Mouse (Mus musculus) bone marrow macrophage, adult 2 months (primary cell): ENCODE data around the gene 1700011L22Rik. TPM values are rescaled to one million over a fixed set of nuclear protein-coding genes. Genes with fewer than 3 reads are reported as not detected.

Source experiments
- H3K27ac ChIP-seq: 2 replicates; pipeline ENCODE4 v1.5.1; 2012; ENCODE audit warnings: low read depth, low read length; ENCODE audit not compliant: insufficient read depth
- H3K4me1 ChIP-seq: 2 replicates; pipeline ENCODE4 v1.6.1; 2012; ENCODE audit warnings: low read length; ENCODE audit not compliant: control insufficient read depth, insufficient read depth
- H3K4me3 ChIP-seq: 2 replicates; pipeline ENCODE4 v1.5.1; 2012; ENCODE audit warnings: mild to moderate bottlenecking, low read length, moderate library complexity; ENCODE audit not compliant: insufficient read depth
- CTCF ChIP-seq: IDR thresholded peaks from 2 replicates; pipeline ENCODE4 v1.5.1; 2012; ENCODE audit warnings: low read depth, mild to moderate bottlenecking, low read length, moderate library complexity
- POLR2A ChIP-seq: IDR thresholded peaks from 2 replicates; pipeline ENCODE4 v1.6.1; 2012; ENCODE audit warnings: mild to moderate bottlenecking, low read depth, low read length, borderline replicate concordance
- polyA plus RNA-seq: library from polyadenylated mRNA; stranded (reverse); fragments of >200 nt; gene quantifications from 2 replicates; pipeline ENCODE4 v1.2.4, GENCODE M21; 2012; ENCODE audit not compliant: missing spikeins, insufficient read depth, insufficient read length

1700011L22Rik gene
- polyA plus RNA-seq, 1 experiment = not detected

DNA sequence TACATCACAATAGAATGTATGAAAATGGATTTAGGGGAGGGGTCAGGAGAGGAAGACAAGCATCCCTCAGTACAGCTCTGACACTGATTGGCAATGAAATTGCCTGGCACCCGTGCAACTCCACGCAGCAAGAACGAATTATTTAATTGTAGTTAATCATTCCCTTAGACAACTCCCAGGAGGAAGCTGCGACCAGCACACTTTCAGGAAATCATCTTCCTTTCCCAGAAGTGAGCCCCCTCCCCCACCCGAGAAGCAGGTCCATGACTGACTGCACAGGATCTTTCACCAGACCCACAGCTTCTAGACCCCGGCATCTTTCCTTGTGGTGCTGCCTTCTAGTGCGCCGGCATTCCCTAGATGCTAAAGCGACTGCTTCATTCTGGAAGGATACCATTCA is 36.7 kb downstream of the 1700011L22Rik start:
- Histone ChIP-seq H3K4me3 (no peak overlapping the region), H3K4me1 (no peaks in the 10 kb centered on the region), H3K27ac (no peak overlapping the region)
- TF ChIP-seq POLR2A (no peak), CTCF (no peak)

- no peaks in the 10 kb centered on the region for H3K4me1 ChIP-seq
- no peak overlapping the region for H3K4me3 ChIP-seq
- H3K27ac ChIP-seq = no peak overlapping the region
- TF ChIP-seq CTCF = no peak
- TF ChIP-seq POLR2A = no peak
Observed at GRCm38 (mm10) chr8:79209641-79210358, 38.6 kb downstream of the 1700011L22Rik start.

DNA sequence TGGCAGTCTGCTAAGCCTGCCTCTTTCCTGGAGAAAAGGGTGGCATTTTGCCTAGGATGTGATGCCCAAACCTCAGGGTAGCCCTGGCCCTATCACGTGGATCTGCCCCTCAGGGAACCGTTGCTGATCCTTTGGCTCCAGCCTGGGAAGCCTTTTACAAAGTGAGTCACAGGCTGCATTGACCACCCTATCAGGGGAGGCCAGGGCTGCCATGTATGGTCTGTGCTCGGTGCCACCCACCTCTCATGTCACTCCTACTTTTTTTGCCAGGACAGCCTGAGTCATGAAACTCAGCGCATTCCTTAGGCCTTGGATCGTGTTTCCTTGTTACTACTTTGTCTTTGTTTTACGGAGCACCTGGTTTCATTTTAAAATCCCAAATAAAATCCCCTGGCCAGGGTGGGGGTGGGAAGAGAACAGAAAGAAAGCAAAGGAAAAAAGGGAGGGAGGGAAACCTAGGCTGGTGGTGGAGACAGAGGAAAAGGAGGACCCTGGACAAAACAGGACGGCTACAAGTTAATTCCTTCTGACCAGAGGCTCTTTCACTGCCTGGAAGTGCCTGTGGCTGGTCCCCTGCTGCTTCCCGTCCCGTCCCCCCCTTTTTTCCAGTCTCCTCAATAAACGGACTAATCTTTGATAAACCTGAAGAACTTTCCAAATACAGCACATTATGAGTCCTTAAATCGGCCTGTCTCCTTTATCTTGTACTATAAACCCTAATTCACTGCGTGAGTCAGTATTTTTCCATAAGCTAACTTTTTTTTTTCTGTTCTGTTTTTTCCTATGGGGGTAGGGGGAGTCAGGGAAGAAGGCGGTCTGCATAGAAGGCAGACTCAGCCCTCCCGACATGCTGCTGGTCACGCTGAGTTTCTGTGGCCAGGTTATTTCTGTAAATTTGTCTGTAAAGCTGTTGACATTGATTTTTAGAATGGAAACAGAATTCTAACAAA is 39.4 kb downstream of the 1700011L22Rik start:
- H3K4me1 ChIP-seq = no peaks in the 10 kb centered on the region
- TF ChIP-seq CTCF = no peak
- TF ChIP-seq POLR2A = no peak
- H3K27ac ChIP-seq = no peak overlapping the region
- no peak overlapping the region for H3K4me3 ChIP-seq

DNA sequence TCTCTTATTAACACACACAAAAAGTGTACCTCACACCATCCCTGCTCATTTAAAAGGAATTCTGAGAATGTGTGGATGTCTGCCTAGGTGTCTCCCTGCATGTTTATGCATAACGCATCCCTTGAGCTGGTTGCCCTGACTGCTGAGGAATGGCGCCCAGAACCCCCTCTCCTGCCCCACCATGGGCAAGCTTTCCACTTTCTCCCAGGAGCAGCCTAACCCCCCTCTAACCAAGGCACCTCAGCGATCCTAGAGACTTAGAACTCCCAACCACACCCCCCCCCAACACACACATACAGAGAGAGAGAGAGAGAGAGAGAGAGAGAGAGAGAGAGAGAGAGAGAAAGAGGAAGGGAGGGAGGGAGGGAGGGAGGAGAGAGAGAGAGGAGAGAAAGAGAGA is 40.2 kb downstream of the 1700011L22Rik start:
- H3K4me1 ChIP-seq = no peaks in the 10 kb centered on the region
- no peak overlapping the region for H3K27ac ChIP-seq
- TF ChIP-seq POLR2A (no peak), CTCF (no peak)
- H3K4me3 ChIP-seq = no peak overlapping the region

DNA sequence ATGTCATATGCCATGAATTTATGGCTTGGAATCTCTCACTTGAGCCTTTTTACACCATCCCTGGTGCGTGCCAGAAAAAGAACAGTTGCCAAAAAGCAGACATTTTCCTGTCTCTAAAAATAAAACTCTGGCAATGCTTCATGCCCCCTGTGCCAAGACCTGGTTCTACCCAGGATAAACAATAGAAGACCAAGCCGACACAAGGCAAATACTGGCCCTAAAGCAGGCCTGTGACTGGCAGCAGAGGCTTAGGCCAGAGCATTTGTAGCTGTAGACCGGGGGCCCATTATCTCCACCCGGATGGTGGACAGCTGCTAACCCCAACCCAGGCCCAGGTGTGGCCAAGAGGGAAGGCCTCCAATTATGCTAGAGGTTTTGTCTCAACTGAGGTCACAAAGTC is 41.5 kb downstream of the 1700011L22Rik start:
- Histone ChIP-seq H3K4me1 (no peaks in the 10 kb centered on the region), H3K27ac (no peak overlapping the region), H3K4me3 (no peak overlapping the region)
- TF ChIP-seq POLR2A = no peak
- no peak for TF ChIP-seq CTCF

GRCm38 (mm10) chr8:79201446-79202147 is 46.8 kb downstream of the 1700011L22Rik start:
- TF ChIP-seq CTCF (no peak), POLR2A (no peak)
- H3K4me3 ChIP-seq = no peak overlapping the region
- peaks cover under 1% of the 10 kb centered on the region; the same call in 1 of the 2 replicates for H3K4me1 ChIP-seq
- no peak overlapping the region for H3K27ac ChIP-seq

- TF ChIP-seq CTCF = no peak
- no peak for TF ChIP-seq POLR2A
- no peak overlapping the region for H3K4me3 ChIP-seq
- no peak overlapping the region for H3K27ac ChIP-seq
- peaks cover 4% of the 10 kb centered on the region for H3K4me1 ChIP-seq
Observed at GRCm38 (mm10) chr8:79198675-79199074, 49.7 kb downstream of the 1700011L22Rik start.

GRCm38 (mm10) chr8:79196481-79196880 is 51.9 kb downstream of the 1700011L22Rik start:
- Histone ChIP-seq H3K27ac (no peak overlapping the region), H3K4me3 (no peak overlapping the region), H3K4me1 (peaks cover 4% of the 10 kb centered on the region)
- TF ChIP-seq CTCF = no peak
- TF ChIP-seq POLR2A = no peak

- H3K4me1 ChIP-seq = no peaks in the 10 kb centered on the region
- no peak overlapping the region for H3K27ac ChIP-seq
- no peak overlapping the region for H3K4me3 ChIP-seq
- TF ChIP-seq CTCF = no peak
- no peak for TF ChIP-seq POLR2A
Observed at GRCm38 (mm10) chr8:79190071-79190470, 58.3 kb downstream of the 1700011L22Rik start.
